Mouse (Mus musculus) adrenal gland, adult 2 months (tissue): ENCODE results near the gene Pik3r5. TPM values are rescaled to one million over a fixed set of nuclear protein-coding genes. Genes with fewer than 3 reads are reported as not detected.

Source experiments
- DNase-seq: peaks from one replicate; pipeline ENCODE4 v3.0.0; 2021
- polyA plus RNA-seq: library from polyadenylated mRNA; depleted of rRNA; stranded (reverse); fragments of >200 nt; gene quantifications from 2 replicates; pipeline ENCODE4 v1.2.3, GENCODE M21; 2012; rRNA removed
- total RNA-seq, 2 experiments: library from RNA; stranded (reverse); gene quantifications; 2 replicates each; pipeline ENCODE4 v1.2.3; 2021

Gene Pik3r5
- total and polyA plus RNA-seq, 3 experiments: 1.4 to 3.2 (median 1.6) TPM

GRCm38 (mm10) chr11:68526441-68526840, 94.5 kb downstream of the Pik3r5 start:
- no peak for DNase-seq

- peak; percentile 23 for DNase-seq
Observed at GRCm38 (mm10) chr11:68531066-68531806, 99.3 kb downstream of the Pik3r5 start.

- DNase-seq: no peak
Observed at GRCm38 (mm10) chr11:68531941-68532535, 100.1 kb downstream of the Pik3r5 start.

- no peak for DNase-seq
Observed at GRCm38 (mm10) chr11:68532773-68533172, 100.9 kb downstream of the Pik3r5 start.

GRCm38 (mm10) chr11:68533971-68534475, 102.1 kb downstream of the Pik3r5 start:
- DNase-seq: no peak

- DNase-seq: no peak
Observed at GRCm38 (mm10) chr11:68536026-68536425, 104.1 kb downstream of the Pik3r5 start.

GRCm38 (mm10) chr11:68536465-68536864, 104.5 kb downstream of the Pik3r5 start:
- no peak for DNase-seq

- DNase-seq: no peak
Observed at GRCm38 (mm10) chr11:68539621-68540020, 107.7 kb downstream of the Pik3r5 start.

- DNase-seq: peak; percentile 32
Observed at GRCm38 (mm10) chr11:68544554-68544953, 112.6 kb downstream of the Pik3r5 start.

GRCm38 (mm10) chr11:68545172-68545571, 113.3 kb downstream of the Pik3r5 start:
- no peak for DNase-seq

- no peak for DNase-seq
Observed at GRCm38 (mm10) chr11:68545682-68546222, 113.8 kb downstream of the Pik3r5 start.

Other genes with a start within 250 kb of the Pik3r5 start
- gene Ntn1, start 31.3 kb upstream of the Pik3r5 start, total RNA-seq: 10 to 100 TPM in 1 of 2 experiments, 1 to 10 TPM in 1; 9.9 to 16.1 TPM
- 16.0 and 19.9 TPM in 2 replicates for gene Ntn1, start 31.3 kb upstream of the Pik3r5 start, polyA plus RNA-seq
- gene Pik3r6, start 70.9 kb downstream of the Pik3r5 start, total RNA-seq: 1 to 10 TPM; 1.6 to 2.6 TPM
- gene Pik3r6, start 70.9 kb downstream of the Pik3r5 start, polyA plus RNA-seq: 3.9 and 5.3 TPM in 2 replicates
- gene Mfsd6l, start 124.1 kb downstream of the Pik3r5 start, total RNA-seq: under 1 TPM; 0.14 TPM
- gene Mfsd6l, start 124.1 kb downstream of the Pik3r5 start, polyA plus RNA-seq: 0.17 and 0.32 TPM in 2 replicates
- not detected for gene Ccdc42, start 154.9 kb downstream of the Pik3r5 start, total RNA-seq
- not detected in 2 replicates for gene Ccdc42, start 154.9 kb downstream of the Pik3r5 start, polyA plus RNA-seq